Mouse (Mus musculus) embryonic fibroblast, embryonic 13.5 days (primary cell): Measurements from ENCODE around the gene Grb2. TPM values are rescaled to one million over a fixed set of nuclear protein-coding genes. Genes with fewer than 3 reads are reported as not detected.
A peak's percentile ranks its signal among the peaks of the same experiment; 100 is the strongest.

Experiments
- H3K27ac ChIP-seq: 2 replicates; pipeline ENCODE4 v1.5.1; 2012; ENCODE audit warnings: low read length, control low read depth, inconsistent platforms; ENCODE audit not compliant: insufficient read depth
- H3K4me1 ChIP-seq: 2 replicates; pipeline ENCODE4 v1.6.1; 2011; ENCODE audit warnings: low read length; ENCODE audit not compliant: control insufficient read depth, insufficient read depth
- H3K4me3 ChIP-seq: 2 replicates; pipeline ENCODE4 v1.5.1; 2011; ENCODE audit warnings: mild to moderate bottlenecking, control low read depth, low read length; ENCODE audit not compliant: insufficient read depth
- CTCF ChIP-seq: IDR thresholded peaks from 2 replicates; pipeline ENCODE4 v1.5.1; 2011; ENCODE audit warnings: mild to moderate bottlenecking, control low read depth, low read length, moderate library complexity, borderline replicate concordance; ENCODE audit not compliant: insufficient read depth
- POLR2A ChIP-seq: IDR thresholded peaks from 2 replicates; pipeline ENCODE4 v1.6.1; 2011; ENCODE audit warnings: low read depth, mild to moderate bottlenecking, control low read depth, low read length, moderate library complexity
- polyA plus RNA-seq: library from polyadenylated mRNA; stranded (reverse); fragments of >200 nt; gene quantifications from 2 replicates; pipeline ENCODE4 v1.2.4, GENCODE M21; 2011; ENCODE audit warnings: low read depth; ENCODE audit not compliant: missing spikeins, insufficient read length

Grb2 gene
- polyA plus RNA-seq, 1 experiment = 61.1 TPM

DNA sequence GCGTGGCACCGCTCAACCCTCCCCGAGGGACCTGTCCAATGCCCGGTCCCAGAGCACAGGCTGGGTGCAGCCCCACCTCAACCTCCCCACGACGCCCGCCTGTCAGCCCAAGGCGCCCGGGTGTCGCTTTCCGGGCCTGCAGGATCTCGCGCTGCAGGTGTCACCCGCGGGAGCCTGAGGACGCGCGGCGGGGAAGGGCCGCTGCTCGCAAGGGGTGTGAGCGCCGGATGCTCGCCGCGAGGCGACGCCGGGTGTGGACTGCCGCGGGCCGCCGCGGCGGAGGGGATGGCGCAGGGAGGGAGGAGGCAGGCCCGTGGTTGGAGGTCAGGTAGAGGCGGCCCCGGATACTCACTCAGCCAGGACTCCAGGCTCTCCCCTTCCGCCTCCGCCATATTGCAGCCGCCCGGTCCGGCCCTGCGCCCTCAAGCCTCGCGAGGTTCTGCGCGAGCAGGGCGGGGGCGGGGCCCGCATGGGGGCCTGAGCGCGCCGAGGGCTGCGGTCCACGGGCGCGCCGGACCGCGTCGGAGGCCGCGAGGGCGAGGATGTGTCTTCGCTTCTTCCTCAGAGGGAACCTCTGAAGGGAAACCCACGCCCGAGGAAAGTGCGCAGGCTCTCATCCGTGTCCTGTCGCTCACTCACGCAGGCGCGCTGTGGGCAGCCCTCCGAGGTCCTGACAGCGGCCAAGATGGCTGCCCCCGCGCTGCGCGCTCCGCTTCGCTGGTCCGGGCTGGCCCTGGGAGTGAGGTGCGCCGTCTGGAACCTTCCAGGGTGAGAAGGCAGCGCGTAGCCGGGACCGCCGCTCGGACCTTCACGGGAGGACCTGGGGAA, 104.7 kb downstream of the Grb2 start, which contains the start of the genes Mrps7 and Gga3:
Gene Mrps7, plus strand, starts transcription at position 450 of the 828 bp plus-strand sequence.
Gene Gga3, minus strand, starts transcription at position 576 of the 828 bp plus-strand sequence.
- H3K4me3 ChIP-seq = peak within 1 kb of the TSS; percentile 96
- TF ChIP-seq POLR2A = peak; percentile 84
- TF ChIP-seq CTCF = no peak
- peaks cover 12% of the 10 kb centered on the region for H3K4me1 ChIP-seq
- H3K27ac ChIP-seq = peak within 1 kb of the TSS; percentile 90

- TF ChIP-seq POLR2A (no peak), CTCF (no peak)
- H3K4me1 ChIP-seq = peaks cover 12% of the 10 kb centered on the region
- H3K4me3 ChIP-seq = peak overlapping the region; percentile 96
- peak overlapping the region; percentile 55; the same call in 1 of the 2 replicates for H3K27ac ChIP-seq
Measured at GRCm38 (mm10) chr11:115603128-115603475, 105.3 kb downstream of the Grb2 start.

DNA sequence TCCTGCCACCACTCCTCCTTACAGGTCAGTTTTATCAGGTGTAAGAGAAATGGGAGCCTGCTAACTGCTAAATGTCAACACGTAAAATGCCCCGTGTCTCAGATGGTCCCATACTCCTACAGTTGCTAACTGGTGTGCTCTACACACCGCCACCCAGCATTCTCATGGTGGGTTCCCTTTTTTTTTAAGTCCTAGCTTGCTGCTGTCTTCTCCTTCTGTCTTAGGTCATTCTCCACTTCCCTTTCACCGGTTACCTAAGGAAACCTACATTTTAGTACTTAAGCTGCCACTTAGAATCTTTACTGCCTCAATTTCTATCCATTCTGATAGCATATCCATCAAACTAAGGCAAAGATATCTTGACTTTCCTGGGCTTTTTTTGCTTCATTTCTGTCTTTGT, 107.2 kb downstream of the Grb2 start:
- no peak overlapping the region for H3K27ac ChIP-seq
- no peak overlapping the region for H3K4me3 ChIP-seq
- TF ChIP-seq POLR2A = no peak; the same call in 1 of the 2 replicates
- no peak for TF ChIP-seq CTCF
- peaks cover 12% of the 10 kb centered on the region for H3K4me1 ChIP-seq

DNA sequence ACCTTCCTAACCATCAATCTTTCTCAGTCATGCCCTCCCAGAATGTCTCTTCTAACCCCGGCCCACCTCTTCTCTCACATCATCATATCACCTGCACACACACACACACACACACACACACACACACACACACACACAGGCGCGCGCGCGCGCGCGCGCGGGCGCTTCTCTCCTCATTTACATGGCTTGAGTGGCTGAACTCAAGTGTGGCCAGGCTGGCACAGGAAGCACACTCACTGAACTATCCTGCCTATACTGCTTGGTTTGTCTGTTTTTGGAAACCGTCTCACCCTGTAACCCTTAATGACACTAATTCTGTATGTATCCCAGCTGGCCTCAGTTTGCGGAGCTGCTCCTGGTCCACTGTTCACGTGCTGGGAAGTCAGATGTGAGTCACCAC, 107.7 kb downstream of the Grb2 start:
- Histone ChIP-seq H3K4me1 (peaks cover 12% of the 10 kb centered on the region), H3K27ac (no peak overlapping the region), H3K4me3 (no peak overlapping the region)
- TF ChIP-seq POLR2A (no peak), CTCF (no peak)

GRCm38 (mm10) chr11:115599722-115600121, 108.7 kb downstream of the Grb2 start:
- TF ChIP-seq POLR2A (no peak), CTCF (no peak)
- no peak overlapping the region for H3K4me3 ChIP-seq
- no peak overlapping the region for H3K27ac ChIP-seq
- peaks cover 9% of the 10 kb centered on the region; the same call in 1 of the 2 replicates for H3K4me1 ChIP-seq

- no peak overlapping the region for H3K4me3 ChIP-seq
- H3K27ac ChIP-seq = no peak overlapping the region
- no peak for TF ChIP-seq POLR2A
- no peak for TF ChIP-seq CTCF
- peaks cover 9% of the 10 kb centered on the region; the same call in 1 of the 2 replicates for H3K4me1 ChIP-seq
Measured at GRCm38 (mm10) chr11:115598309-115598708, 110.1 kb downstream of the Grb2 start.

- H3K4me1 ChIP-seq = no peaks in the 10 kb centered on the region
- no peak overlapping the region for H3K4me3 ChIP-seq
- no peak for TF ChIP-seq POLR2A
- TF ChIP-seq CTCF = no peak
- H3K27ac ChIP-seq = no peak overlapping the region
Measured at GRCm38 (mm10) chr11:115595209-115595608, 113.2 kb downstream of the Grb2 start.

Other genes starting within 250 kb of the Grb2 start
- gene Slc16a5, start 246.1 kb downstream of the Grb2 start, polyA plus RNA-seq = not detected in 2 replicates
- gene Armc7, start 232.9 kb downstream of the Grb2 start, polyA plus RNA-seq = 7.1 and 8.2 TPM in 2 replicates
- 54.2 and 76.2 TPM in 2 replicates for gene Nt5c, start 216.7 kb downstream of the Grb2 start, polyA plus RNA-seq
- 141 and 164 TPM in 2 replicates for gene Jpt1, start 194.2 kb downstream of the Grb2 start, polyA plus RNA-seq
- 408 and 505 TPM in 2 replicates for gene Sumo2, start 172.3 kb downstream of the Grb2 start, polyA plus RNA-seq
- gene Nup85, start 144.2 kb downstream of the Grb2 start, polyA plus RNA-seq = 68.0 and 81.1 TPM in 2 replicates
- gene Mrps7, start 104.7 kb downstream of the Grb2 start, polyA plus RNA-seq = 31.0 and 36.5 TPM in 2 replicates
- gene Gga3, start 104.5 kb downstream of the Grb2 start, polyA plus RNA-seq = 17.0 and 30.3 TPM in 2 replicates
- gene Mif4gd, start 95.6 kb downstream of the Grb2 start, polyA plus RNA-seq = 22.3 and 26.6 TPM in 2 replicates
- 13.6 and 14.0 TPM in 2 replicates for gene Slc25a19, start 80.3 kb downstream of the Grb2 start, polyA plus RNA-seq
- gene Tmem94, start 56.8 kb upstream of the Grb2 start, polyA plus RNA-seq = 15.1 and 17.4 TPM in 2 replicates
- 10.0 and 13.1 TPM in 2 replicates for gene Caskin2, start 105.0 kb upstream of the Grb2 start, polyA plus RNA-seq
- gene Tsen54, start 106.1 kb upstream of the Grb2 start, polyA plus RNA-seq = 10.1 and 12.2 TPM in 2 replicates
- 3.0 and 3.7 TPM in 2 replicates for gene Llgl2, start 115.5 kb upstream of the Grb2 start, polyA plus RNA-seq
- not detected in 2 replicates for gene Myo15b, start 149.8 kb upstream of the Grb2 start, polyA plus RNA-seq
- gene Smim5, start 191.4 kb upstream of the Grb2 start, polyA plus RNA-seq = not detected in 2 replicates
- gene Smim6, start 203.4 kb upstream of the Grb2 start, polyA plus RNA-seq = not detected in 2 replicates
- gene Sap30bp, start 224.7 kb upstream of the Grb2 start, polyA plus RNA-seq = 45.2 and 50.0 TPM in 2 replicates
- 11.3 and 15.8 TPM in 2 replicates for gene Recql5, start 224.9 kb upstream of the Grb2 start, polyA plus RNA-seq